Mouse (Mus musculus): Measurements from ENCODE around the gene Tmem151a. TPM values are rescaled to one million over a fixed set of nuclear protein-coding genes. Genes with fewer than 3 reads are reported as not detected.

The Tmem151a gene
- total and polyA plus RNA-seq, 3 experiments = 2.6 to 3.3 (median 2.8) TPM

DNA sequence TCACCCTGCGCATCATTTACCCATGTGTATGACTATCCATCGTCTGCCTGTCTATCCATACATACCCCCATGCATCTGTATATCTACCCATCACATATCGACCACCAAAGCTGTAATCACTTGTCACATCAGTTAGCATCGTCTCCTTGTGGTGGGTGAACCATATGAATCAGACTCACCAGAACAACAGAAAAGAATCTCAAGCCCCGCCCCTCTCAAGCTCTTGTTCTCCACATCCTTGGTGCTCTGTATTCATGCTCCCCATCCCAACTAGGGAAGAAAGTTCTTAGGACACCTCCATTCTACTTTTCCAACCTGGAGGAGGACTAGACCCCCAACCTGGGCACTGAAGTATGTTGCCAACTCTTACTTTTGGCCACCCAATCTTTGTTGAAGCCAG is 23.3 kb downstream of the Tmem151a start:
- no peaks in the 10 kb centered on the region for H3K36me3 ChIP-seq (ENCODE audit: control insufficient read depth, insufficient read depth, low read length)
- TF ChIP-seq EP300 (IDR thresholded peaks at IDR 0.05; ENCODE audit: insufficient read depth, low read depth, low read length) (no peak), CTCF (IDR thresholded peaks at IDR 0.05) (no peak), POLR2A (IDR thresholded peaks at IDR 0.05; ENCODE audit: insufficient read depth, low read depth, low read length) (no peak)
- H3K9ac ChIP-seq (ENCODE audit: low read depth, low read length) = no peak overlapping the region
- H3K4me1 ChIP-seq (ENCODE audit: control insufficient read depth, insufficient read depth, low read length) = peaks cover 12% of the 10 kb centered on the region
- DNase-seq = no peak
- WGBS = 84% methylated on average over 5 of the region's 5 CpGs
- H3K27me3 ChIP-seq (ENCODE audit: control insufficient read depth, insufficient read depth, low read length) = no peaks in the 10 kb centered on the region
- intact Hi-C loops (cut with DNase I) = no loop called here
- no peaks in the 10 kb centered on the region for H3K79me2 ChIP-seq (replicated peaks; ENCODE audit: control insufficient read depth, insufficient read depth, low read length)
- H3K27ac ChIP-seq = no peak overlapping the region
- H3K4me3 ChIP-seq = no peak overlapping the region

DNA sequence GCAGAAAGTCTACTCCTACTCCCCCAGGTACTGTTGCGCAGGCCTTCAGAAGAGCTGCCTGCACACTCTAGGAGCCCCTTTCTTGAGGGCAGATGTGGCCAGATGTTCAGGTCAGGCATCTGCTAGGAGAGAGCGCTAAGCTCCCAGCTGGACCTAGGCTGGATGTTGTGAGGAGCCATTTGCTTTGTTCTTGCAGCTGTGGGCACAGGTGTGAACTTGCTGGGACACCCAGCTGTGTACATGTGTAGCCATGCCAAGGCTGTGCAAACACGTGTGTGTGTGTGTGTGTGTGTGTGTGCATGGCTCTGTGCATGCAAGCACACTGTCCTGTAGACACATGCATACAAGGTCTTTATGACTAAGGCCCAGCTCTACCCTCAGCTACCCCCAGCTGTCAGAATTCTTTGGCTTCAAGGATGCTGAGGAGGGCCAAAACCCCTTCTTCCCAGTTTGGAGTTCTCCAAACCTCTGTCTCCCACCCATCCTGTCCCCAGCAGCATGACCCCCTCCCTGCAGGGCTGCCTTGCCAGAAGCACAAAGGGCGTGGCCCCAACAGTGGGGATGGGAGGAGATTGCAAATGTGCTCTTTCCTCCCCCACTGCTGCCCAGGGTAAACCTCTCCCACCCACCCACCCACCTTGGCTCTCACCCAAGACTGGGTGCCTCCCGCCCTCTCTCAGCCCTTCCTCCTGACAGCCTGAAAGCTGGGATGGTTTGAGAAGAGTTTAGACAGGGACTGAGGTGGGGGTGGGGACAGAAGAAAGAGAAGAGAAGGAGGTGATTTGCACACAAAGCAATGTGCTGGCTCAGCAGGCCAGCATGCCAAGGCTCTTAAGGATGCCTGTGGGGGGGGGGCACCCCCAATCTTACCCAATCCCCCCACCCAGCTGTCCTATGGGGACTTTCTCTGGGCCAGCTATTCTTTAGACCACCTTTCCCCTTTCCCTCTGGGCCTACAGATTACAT is 24.7 kb downstream of the Tmem151a start:
- WGBS = 54% methylated on average over 5 of the region's 5 CpGs
- TF ChIP-seq EP300 (IDR thresholded peaks at IDR 0.05; ENCODE audit: insufficient read depth, low read depth, low read length) (no peak), CTCF (IDR thresholded peaks at IDR 0.05) (no peak), POLR2A (IDR thresholded peaks at IDR 0.05; ENCODE audit: insufficient read depth, low read depth, low read length) (no peak)
- intact Hi-C loops (cut with DNase I) = no loop called here
- Histone ChIP-seq H3K36me3 (ENCODE audit: control insufficient read depth, insufficient read depth, low read length) (no peaks in the 10 kb centered on the region), H3K4me3 (no peak overlapping the region), H3K27ac (no peak overlapping the region), H3K9ac (ENCODE audit: low read depth, low read length) (no peak overlapping the region), H3K27me3 (ENCODE audit: control insufficient read depth, insufficient read depth, low read length) (no peaks in the 10 kb centered on the region), H3K79me2 (replicated peaks; ENCODE audit: control insufficient read depth, insufficient read depth, low read length) (no peaks in the 10 kb centered on the region), H3K4me1 (ENCODE audit: control insufficient read depth, insufficient read depth, low read length) (peaks cover 10% of the 10 kb centered on the region)
- peak; percentile 61 to 62 for DNase-seq

DNA sequence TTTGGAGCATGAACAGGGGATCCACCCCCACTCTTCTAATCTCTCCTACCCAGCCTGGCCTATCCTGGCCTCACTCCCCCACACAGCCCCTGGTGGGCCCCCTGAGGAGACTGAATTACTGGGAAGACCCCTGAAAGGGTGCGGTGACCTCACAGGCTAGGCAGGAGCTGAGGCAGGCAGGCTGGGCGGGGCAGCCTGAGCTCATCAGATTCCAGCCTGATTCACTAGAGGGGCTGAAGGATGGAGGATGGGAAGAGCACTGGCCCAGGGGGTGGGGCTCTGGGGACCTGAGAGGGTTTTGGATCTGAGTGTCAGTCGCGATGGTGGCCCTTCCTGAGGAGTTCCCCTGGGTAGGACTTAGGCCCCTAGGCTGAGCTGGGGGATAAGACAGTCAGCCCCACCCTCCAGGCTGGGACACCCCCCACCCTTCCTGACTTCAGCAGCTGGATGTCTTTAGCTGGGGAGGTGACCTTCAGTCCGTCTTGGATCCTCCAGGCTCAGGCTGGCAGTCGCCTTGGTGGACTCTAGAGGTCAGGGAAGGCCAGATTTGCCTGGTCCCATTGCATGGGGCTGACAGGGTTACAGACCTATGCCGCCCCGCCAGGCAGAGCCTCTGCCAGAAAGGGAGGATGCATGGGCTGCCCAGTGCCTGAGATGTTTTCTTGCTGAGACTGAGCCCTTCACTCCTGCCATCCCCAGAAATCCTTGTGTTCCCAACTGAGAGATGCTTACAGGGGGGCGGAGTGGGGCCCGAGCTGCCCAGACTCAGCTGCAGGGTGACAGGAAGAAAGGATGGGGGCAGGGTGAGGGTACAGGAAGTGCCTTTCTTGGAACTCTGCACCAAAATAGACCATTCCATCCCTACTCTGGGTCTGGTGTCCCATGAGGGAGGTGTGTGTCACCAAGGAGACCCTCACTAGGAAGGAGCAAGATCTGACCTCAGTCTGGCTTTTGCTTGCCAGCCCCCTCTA is 26.2 kb downstream of the Tmem151a start:
- intact Hi-C loops (cut with DNase I) = no loop called here
- H3K27ac ChIP-seq = peak overlapping the region; percentile 36
- WGBS = 18% methylated on average over 10 of the region's 10 CpGs
- no peaks in the 10 kb centered on the region for H3K79me2 ChIP-seq (replicated peaks; ENCODE audit: control insufficient read depth, insufficient read depth, low read length)
- TF ChIP-seq EP300 (IDR thresholded peaks at IDR 0.05; ENCODE audit: insufficient read depth, low read depth, low read length) (no peak), POLR2A (IDR thresholded peaks at IDR 0.05; ENCODE audit: insufficient read depth, low read depth, low read length) (peak; percentile 12; the same call in 1 of the 2 replicates), CTCF (IDR thresholded peaks at IDR 0.05) (no peak)
- H3K9ac ChIP-seq (ENCODE audit: low read depth, low read length) = no peak overlapping the region
- no peak overlapping the region for H3K4me3 ChIP-seq
- no peaks in the 10 kb centered on the region for H3K27me3 ChIP-seq (ENCODE audit: control insufficient read depth, insufficient read depth, low read length)
- H3K4me1 ChIP-seq (ENCODE audit: control insufficient read depth, insufficient read depth, low read length) = peaks cover 10% of the 10 kb centered on the region
- no peaks in the 10 kb centered on the region for H3K36me3 ChIP-seq (ENCODE audit: control insufficient read depth, insufficient read depth, low read length)
- peak; percentile 43 for DNase-seq

DNA sequence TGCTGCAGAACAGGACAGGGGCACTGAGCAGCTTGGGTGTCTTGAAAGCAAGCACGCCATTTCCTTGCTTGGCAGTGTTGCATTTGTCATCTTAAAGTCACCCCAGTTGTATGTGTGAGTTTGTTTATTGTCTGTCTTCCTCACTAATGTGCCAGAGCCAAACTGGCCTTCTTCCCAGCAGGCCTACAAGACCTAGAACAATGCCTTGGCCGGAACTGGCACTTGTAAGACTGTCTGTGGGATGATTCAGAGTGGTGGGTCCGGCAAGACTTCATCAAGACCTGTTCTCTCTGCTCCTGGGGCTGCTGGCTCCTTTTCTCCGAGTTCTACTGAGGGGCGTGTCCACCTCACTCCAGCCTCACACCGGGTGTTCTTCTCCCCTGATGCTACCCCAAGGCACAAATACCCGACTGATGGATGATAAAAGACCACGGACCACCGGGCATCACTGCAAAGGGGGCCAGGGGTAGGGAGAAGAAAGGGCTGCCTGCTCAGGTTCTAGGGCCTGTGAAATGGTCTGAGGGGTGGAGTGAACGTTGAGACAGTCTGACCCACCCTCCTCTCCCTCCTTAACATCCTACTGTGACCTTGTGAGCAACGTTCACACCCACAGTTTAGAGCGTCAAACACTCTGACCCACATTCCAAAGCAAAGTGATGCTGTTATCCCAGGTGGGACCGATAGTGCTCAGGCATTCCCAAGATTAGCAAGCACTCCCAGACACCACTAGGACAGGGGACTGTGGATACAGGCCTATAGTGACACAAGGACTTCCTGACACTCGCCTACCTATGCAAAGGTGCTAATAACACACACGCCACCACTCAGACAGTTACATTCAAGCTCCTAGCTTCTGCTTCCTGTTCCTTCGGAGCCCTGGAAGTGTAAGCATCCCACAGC is 27.2 kb downstream of the Tmem151a start:
- Histone ChIP-seq H3K4me3 (no peak overlapping the region), H3K9ac (ENCODE audit: low read depth, low read length) (no peak overlapping the region), H3K27ac (peak overlapping the region; percentile 36), H3K27me3 (ENCODE audit: control insufficient read depth, insufficient read depth, low read length) (no peaks in the 10 kb centered on the region), H3K36me3 (ENCODE audit: control insufficient read depth, insufficient read depth, low read length) (no peaks in the 10 kb centered on the region), H3K79me2 (replicated peaks; ENCODE audit: control insufficient read depth, insufficient read depth, low read length) (no peaks in the 10 kb centered on the region), H3K4me1 (ENCODE audit: control insufficient read depth, insufficient read depth, low read length) (peaks cover 10% of the 10 kb centered on the region)
- 39% methylated on average over 16 of the region's 16 CpGs for WGBS
- TF ChIP-seq CTCF (IDR thresholded peaks at IDR 0.05) (no peak), EP300 (IDR thresholded peaks at IDR 0.05; ENCODE audit: insufficient read depth, low read depth, low read length) (no peak), POLR2A (IDR thresholded peaks at IDR 0.05; ENCODE audit: insufficient read depth, low read depth, low read length) (no peak)
- DNase-seq = no peak
- intact Hi-C loops (cut with DNase I) = no loop called here

DNA sequence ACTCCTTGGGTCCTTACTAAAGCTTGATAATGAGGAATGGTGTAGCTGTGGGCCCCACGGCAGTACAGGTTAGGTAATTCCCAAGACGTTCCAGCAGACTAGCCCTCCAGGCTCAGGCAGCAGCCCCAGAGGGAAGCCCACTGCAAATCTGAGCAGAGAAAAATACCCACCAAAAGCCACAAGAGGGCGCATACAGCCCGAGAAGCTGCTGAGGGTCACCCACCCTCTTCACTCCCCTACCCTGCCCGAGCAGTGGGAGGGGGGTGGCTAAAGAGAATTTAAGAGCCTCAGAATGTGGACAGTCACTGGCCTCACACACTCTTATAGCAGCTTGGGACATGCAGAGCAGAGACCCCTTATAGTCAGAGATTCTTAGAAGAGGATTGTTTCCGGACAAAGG is 29.1 kb downstream of the Tmem151a start:
- no peak for TF ChIP-seq POLR2A (IDR thresholded peaks at IDR 0.05; ENCODE audit: insufficient read depth, low read depth, low read length)
- peak; percentile 89 for TF ChIP-seq CTCF (IDR thresholded peaks at IDR 0.05)
- TF ChIP-seq EP300 (IDR thresholded peaks at IDR 0.05; ENCODE audit: insufficient read depth, low read depth, low read length) = no peak
- Histone ChIP-seq H3K4me3 (no peak overlapping the region), H3K4me1 (ENCODE audit: control insufficient read depth, insufficient read depth, low read length) (peaks cover 12% of the 10 kb centered on the region), H3K27ac (no peak overlapping the region), H3K36me3 (ENCODE audit: control insufficient read depth, insufficient read depth, low read length) (no peaks in the 10 kb centered on the region), H3K79me2 (replicated peaks; ENCODE audit: control insufficient read depth, insufficient read depth, low read length) (no peaks in the 10 kb centered on the region), H3K9ac (ENCODE audit: low read depth, low read length) (no peak overlapping the region), H3K27me3 (ENCODE audit: control insufficient read depth, insufficient read depth, low read length) (no peaks in the 10 kb centered on the region)
- peak in 1 of 2 experiments; percentile 50 for DNase-seq
- intact Hi-C loops (cut with DNase I) = loop anchor here (1.0 kb wide), 1 partner anchor 17 kb away; no protein-coding TSS in a partner anchor
- 18% methylated on average over 6 of the region's 6 CpGs for WGBS
